Mouse (Mus musculus): ENCODE measurements around the gene Jag1. TPM values are rescaled to one million over a fixed set of nuclear protein-coding genes. Genes with fewer than 3 reads are reported as not detected.

The Jag1 gene
- total RNA-seq, 2 experiments from 2014 or later, result 17.0 to 29.9 TPM

- no peak for DNase-seq (ENCODE audit: low spot score in 2 of 2)
Measured at GRCm38 (mm10) chr2:137101074-137101473, 15.4 kb downstream of the Jag1 start.

- no peak for DNase-seq (ENCODE audit: low spot score in 2 of 2)
Measured at GRCm38 (mm10) chr2:137099211-137099734, 17.2 kb downstream of the Jag1 start.

DNA sequence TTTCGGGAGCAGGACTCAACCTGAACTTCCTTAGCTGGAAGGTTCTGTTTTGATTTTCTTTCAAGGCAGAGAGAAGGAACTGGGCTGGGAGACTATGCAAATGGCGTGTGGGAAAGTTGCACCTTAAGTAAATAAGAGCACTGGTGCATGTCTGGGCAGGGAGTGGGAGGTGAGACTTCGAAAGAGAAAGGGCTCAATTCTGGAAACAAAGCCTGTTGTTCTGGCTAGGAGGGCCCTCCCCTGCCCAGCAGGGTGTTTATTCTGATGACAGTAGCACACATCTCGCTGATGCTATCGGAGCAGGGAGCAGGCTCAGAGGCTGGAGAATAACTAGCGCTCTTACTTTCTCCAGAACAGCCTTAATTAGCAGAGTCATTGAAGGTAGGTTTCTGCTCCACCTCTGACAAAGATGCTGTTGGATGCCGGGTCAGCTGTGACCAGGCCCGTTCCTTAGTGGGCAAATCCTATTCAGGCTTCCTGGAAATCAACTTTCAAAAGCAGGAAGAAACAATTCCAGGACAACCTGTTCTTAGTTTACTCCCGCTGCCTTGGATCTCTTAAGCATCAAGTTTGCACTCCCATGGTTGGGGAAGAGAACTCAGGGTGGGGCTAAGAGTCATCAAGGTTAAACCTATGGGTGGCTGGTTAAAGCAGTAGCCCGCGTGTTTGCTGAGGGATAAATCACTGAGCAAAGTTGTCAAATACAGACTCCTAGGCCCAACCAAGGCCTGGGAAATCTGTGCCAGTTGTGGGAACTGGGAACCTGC, 18.0 kb downstream of the Jag1 start:
- DNase-seq (ENCODE audit: low spot score in 2 of 2), result no peak

DNA sequence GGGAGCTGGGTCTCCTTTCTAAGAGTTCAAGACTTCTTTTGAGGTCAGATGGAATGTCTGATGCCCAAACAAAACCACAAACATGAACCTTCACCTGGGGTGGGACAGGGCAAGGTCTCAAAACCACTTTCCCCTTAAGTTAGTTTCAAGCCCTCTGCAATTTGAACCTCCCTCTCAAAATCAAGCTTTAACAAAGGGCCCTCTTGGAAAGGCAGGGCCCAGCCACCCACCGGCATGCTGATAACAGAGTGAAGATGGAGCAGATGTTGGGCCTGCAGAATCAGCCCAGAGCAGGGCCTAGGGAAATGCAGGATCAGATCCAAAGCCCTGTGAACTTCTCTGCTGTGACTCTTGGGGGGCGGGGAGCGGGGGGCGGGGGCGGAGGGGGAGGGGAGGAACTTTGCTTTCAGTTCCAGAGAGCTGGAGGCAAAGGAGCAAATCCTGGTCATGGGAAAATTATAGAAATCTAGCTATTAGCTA, 19.4 kb downstream of the Jag1 start:
- DNase-seq (ENCODE audit: low spot score in 2 of 2), result no peak

- no peak for DNase-seq (ENCODE audit: low spot score in 2 of 2)
Measured at GRCm38 (mm10) chr2:137094301-137094700, 22.1 kb downstream of the Jag1 start.

GRCm38 (mm10) chr2:137093298-137093630, 23.2 kb downstream of the Jag1 start:
- no peak for DNase-seq (ENCODE audit: low spot score in 2 of 2)

- DNase-seq (ENCODE audit: low spot score in 2 of 2), result no peak
Measured at GRCm38 (mm10) chr2:137092523-137093297, 23.7 kb downstream of the Jag1 start.

DNA sequence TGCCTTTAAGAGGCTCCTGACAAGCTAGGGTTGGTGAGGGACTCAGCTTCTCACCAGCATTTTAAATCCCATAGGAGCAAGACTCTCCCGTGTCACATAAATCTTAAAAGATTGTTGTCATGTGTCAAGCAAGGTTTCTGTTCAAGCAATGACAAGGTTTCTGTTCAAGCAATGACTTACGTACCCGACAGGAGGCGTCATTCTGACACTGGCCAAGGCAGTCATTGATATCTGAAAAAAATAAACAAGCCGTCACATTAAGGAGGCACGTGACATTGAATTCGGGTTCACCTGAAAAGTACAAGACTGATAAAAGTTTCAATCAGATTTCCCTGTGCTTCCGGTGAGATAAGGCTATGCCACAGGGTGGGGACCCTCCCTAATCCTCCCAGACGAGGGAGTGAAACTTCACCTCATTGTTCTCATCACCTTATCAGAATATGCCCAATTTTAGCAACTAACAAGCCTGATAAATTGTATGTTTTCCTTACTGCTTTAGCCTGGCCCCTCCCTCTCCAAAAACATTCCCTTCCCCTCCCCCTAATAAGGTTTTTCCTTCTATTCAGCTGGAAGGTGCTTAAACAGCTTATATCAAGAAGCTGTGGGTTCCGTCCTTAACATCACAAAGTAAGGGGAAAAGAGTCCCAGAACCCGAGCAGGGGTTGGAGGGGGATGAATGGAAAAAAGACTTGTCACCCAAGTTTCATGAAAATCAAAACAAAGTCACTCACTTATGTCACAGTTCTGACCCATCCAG, 24.5 kb downstream of the Jag1 start:
- DNase-seq (ENCODE audit: low spot score in 2 of 2), result no peak

DNA sequence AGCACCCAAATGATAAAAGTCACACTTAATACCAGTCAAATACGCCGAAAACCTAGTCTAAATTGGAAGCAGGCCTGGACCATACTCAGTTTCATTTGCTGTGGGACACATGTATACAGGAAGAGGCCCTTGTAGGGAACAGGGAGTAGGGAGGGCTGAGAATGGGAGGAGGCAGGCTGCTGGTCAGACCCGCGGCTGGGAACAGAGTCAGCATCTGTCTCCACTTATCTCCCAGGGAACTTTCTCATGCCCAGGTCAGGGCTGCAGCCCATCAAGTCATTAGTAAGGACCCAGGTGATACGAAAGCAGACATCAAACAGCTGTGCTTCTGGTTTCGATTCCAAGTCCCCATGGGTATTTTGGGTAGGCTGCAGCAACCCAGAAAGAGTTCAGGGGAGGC, 28.7 kb downstream of the Jag1 start:
- no peak for DNase-seq (ENCODE audit: low spot score in 2 of 2)

DNA sequence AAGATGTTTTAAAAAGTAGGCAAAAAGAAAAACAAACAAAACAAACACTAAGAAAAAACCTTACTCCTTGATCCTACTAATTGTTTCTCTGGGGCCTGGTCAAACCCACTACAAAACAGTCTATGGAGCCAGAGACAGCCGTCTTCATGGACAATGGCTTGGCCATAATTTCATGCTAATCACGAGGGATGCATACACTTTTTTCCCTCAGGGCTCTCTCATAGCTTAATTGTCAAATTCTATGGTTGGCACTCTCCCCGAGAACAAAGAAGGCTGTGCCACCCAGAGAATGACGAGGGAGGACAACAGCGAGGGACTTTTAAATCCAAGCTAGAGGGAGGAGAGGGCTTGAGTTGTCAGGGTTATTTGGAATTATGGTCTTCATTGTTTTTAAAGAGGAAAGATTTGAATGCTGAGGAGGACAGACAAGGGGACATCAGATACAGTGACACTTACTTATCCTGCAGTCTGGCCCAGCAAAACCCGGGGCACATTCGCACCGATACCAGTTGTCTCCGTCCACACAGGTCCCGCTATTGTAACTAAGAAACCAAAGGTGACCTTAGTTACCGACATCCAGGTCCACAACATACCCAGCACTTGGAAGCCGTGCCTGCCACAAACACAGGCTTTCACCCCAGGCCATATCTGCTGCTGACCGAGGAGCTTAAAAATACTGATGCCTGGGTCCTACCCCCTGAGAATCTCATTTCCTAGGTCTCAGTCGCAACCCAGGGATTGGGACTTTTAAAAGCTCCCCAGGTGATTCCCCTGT, 29.6 kb downstream of the Jag1 start:
- DNase-seq (ENCODE audit: low spot score in 2 of 2), result no peak

DNA sequence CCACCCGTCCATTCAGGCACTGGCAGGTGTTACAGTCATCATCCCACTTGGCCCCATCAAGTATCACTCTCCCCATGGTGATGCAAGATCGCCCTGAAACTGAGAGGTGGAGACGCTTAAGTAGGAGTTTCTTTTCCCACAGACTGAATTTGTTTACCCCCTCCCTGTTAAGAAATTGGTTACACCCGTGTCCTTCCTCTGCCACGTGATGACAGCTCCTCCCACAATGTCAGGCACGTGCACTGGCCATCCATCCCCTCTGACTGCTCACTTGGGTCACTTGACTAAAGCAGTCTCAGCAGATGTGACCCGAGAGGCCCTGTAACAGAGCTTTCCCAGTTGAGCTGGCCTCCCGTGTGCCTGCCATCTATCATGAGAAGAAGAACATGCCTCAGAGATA, 31.2 kb downstream of the Jag1 start:
- DNase-seq (ENCODE audit: low spot score in 2 of 2), result no peak

GRCm38 (mm10) chr2:137082896-137083620, 33.4 kb downstream of the Jag1 start:
- DNase-seq (ENCODE audit: low spot score in 2 of 2), result no peak

DNA sequence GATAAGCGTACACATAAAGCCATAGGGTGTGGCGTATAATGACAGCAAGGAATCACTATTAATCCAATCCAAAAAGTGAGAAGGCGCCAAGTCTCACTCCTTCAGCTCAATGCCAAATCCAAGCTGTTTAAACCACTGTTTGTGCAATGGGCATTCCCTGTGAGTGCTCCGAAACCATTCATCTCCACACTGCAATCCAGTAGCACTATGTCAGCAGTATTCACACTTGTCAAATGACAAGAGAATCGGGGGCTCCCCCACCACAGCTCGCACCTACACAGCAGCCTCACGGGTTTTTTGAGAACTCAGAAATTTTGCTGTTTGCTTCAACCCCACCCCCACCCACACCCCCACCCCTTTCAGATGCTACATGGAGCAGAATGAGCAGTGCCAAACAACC, 35.4 kb downstream of the Jag1 start:
- no peak for DNase-seq (ENCODE audit: low spot score in 2 of 2)

DNA sequence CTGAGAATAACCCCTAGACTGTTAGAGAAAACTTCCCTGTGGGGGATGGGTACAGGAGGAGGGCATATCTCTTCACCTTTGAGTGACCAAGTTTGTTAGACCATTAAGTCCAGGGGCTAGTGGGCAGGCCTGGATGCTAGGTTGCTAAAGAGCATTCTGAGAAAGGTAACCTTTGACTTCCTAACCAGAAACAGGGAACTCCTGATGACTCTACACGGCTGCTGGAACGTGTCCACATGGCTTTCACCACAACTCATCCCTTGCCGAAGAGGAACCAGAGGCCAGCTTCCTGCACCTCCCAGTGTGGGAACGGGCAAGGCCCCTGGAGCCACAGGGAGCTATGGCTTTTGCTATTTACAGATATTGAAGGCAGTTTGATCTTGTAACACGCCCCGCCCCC, 36.0 kb downstream of the Jag1 start:
- no peak for DNase-seq (ENCODE audit: low spot score in 2 of 2)

DNA sequence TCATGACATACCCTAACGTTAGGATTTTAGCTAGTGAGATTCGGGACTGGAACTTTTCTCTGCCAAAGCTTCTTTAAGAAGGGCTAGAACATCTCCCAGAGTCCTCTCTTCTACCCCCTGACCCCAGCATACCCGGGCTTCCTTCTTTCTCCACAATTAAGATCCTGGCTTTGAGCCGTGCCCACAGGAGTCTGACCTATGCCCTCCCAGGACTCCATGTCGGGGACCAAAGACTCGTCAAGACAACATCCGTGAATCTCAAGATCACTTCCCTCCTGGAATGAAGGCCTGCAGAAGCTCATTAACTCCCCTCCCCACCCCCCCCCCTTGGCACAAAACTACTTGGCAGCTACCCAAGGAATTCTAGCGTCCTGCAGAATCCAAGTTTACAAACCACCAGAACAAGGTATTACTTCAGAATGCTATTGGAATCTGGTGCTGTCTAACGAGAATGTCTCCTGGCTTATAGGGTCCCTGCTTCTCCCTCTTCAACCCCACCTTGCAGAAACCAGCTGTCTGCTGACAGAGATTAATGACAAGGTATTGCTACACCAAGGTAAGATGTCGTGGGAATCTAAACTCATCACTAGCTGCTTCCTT, 36.6 kb downstream of the Jag1 start:
- no peak for DNase-seq (ENCODE audit: low spot score in 2 of 2)

- no peak for DNase-seq (ENCODE audit: low spot score in 2 of 2)
Measured at GRCm38 (mm10) chr2:137078771-137079170, 37.7 kb downstream of the Jag1 start.

GRCm38 (mm10) chr2:137074313-137074620, 42.2 kb downstream of the Jag1 start:
- DNase-seq (ENCODE audit: low spot score in 2 of 2), result no peak

DNA sequence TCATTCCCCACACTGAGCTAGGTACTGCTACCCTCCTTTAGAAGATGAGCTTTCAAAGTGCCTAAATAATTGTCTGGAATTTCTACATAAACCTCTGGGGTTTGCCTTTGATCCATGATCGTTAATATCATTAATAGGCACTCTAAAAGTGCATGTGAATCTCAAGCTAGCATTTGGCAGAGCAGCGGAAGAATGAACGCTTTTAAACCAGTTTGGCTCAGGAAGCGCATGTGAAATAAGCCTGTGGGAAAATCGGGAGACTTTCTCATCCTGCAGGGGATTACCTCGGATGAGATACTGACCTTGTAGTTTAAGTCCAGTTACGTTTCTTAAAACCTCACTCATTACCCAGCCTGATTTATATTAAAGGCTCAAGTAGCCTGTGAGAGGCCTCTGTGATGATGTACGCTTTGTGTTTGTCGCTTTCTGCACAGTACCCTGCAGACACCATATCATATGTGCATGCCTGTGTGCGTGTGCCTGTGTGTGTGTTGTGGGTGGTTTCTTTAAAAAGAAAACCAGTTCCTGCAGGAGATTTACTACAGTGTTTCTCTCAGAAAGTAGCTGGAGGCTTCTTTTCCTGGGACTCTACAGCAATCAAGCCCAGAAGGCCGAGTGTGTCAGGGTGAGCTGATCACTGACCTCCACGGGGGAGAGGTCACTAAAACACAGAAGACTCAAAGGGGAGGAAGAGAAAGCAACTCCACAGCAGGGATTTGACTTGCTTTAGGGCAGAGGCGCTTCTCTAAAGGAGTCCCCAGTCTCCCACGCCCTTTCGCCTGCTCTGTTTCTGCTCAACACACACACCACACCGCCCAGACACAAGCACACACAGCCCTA, 42.8 kb downstream of the Jag1 start:
- no peak for DNase-seq (ENCODE audit: low spot score in 2 of 2)

- DNase-seq (ENCODE audit: low spot score in 2 of 2), result no peak
Measured at GRCm38 (mm10) chr2:137067479-137068110, 48.8 kb downstream of the Jag1 start.

Data from adrenal gland, postnatal 4 days (tissue).